Mouse (Mus musculus): ENCODE results near the gene Anxa3.

DNA sequence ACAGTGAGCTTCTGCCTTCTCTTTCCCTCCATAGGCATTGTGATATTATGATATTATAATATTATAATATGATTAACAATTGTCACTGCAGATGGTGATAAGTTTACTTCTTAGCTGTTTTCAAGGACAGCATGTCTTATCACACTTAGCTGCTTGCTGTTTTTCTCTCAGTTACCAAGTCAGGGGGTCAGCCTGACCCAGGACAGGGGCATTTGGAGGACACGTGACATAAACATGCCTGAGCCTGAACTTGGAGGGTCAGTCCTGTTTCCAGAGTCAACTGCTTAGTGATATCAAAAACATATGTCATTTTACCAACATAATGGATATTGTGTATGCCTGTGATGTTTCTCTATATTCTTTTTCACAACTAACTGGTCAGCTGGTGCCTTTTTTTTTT lies 34.0 kb downstream of the Anxa3 start:
- TF ChIP-seq POLR2A (IDR thresholded peaks at IDR 0.05; ENCODE audit: low read depth, low read length) (no peak), CTCF (IDR thresholded peaks at IDR 0.05; ENCODE audit: borderline replicate concordance, insufficient read depth, low read length) (no peak)
